Mouse (Mus musculus) gastrocnemius, adult 2 months (tissue): ENCODE measurements around the gene B4galt1. TPM values are rescaled to one million over a fixed set of nuclear protein-coding genes. Genes with fewer than 3 reads are reported as not detected.
"Not testable (repeated sequence)": the region's sequence is repeated elsewhere in the genome, so short reads cannot be mapped to it uniquely, and the experiment has no call there.

Experiments
- DNase-seq: peaks from one replicate; pipeline ENCODE4 v3.0.0; 2022
- H3K27ac ChIP-seq: fragments of 200-600 bp; 2 replicates; pipeline ENCODE4 v1.8.1; 2022; ENCODE audit warnings: mild to moderate bottlenecking
- H3K4me3 ChIP-seq: fragments of 200-600 bp; 2 replicates; pipeline ENCODE4 v1.8.1; 2022; ENCODE audit warnings: mild to moderate bottlenecking, moderate library complexity
- CTCF ChIP-seq: fragments of 200-600 bp; IDR thresholded peaks from 2 replicates; pipeline ENCODE4 v1.8.1; 2022; ENCODE audit warnings: antibody characterized with exemption, mild to moderate bottlenecking, moderate library complexity
- intact Hi-C: fragments of 180-260 bp; cut with DNase I; formaldehyde crosslinking; loops from one replicate; pipeline ENCODE4 v1.15.1; 2025
- total RNA-seq, 2 experiments: library from RNA; stranded (reverse); gene quantifications; 2 replicates each; pipeline ENCODE4 v1.2.3; 2021

The B4galt1 gene
- total RNA-seq, 2 experiments from 2014 or later = 30.5 to 42.2 TPM

DNA sequence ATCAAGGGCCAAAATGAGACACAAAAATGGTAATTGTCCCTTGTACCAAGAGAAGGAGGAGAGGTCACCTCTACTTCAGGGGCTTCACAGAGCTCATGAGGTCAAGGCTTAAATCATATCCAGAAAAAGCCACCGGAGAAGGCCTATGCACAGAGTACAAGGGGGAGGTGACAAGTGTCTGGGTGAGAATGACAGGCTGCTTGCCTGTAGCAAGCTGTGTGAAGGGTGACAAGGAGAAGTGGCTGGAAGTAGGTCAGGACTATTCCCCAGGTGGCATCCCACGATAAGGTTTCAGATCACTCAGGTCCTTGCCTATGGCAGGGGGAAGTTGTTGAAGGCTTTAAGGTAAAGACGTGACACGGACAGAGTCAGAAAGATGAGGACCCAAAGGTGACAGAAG, 33.8 kb downstream of the B4galt1 start:
- peak overlapping the region; percentile 75 for H3K27ac ChIP-seq
- peak; percentile 41 for DNase-seq
- intact Hi-C loops = no loop called here
- TF ChIP-seq CTCF = no peak
- H3K4me3 ChIP-seq = no peak overlapping the region

DNA sequence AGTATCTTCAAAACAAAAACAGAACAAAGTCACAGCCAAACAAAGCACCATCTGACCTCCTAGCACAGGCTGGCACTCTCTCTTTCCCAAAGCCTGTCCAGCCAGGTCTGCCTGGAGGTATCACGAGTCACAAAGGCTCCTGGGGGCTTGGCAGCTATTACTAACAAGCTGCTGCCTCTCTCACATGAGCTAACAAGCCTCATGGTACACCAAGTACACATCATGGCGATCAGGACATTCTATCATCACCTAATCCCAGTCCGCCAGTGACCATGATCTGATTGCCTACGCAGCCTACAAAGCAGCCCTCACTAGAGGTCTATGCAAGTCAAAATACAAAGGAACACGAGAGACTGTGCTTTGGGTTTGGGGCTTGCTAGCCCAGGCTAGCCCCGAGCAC, 34.7 kb downstream of the B4galt1 start:
- intact Hi-C loops = loop anchor here (5.0 kb wide), 1 partner anchor 42 kb away; no protein-coding TSS in a partner anchor
- Histone ChIP-seq H3K27ac (peak overlapping the region; percentile 75; the same call in 1 of the 2 replicates), H3K4me3 (no peak overlapping the region)
- DNase-seq = no peak
- no peak for TF ChIP-seq CTCF

DNA sequence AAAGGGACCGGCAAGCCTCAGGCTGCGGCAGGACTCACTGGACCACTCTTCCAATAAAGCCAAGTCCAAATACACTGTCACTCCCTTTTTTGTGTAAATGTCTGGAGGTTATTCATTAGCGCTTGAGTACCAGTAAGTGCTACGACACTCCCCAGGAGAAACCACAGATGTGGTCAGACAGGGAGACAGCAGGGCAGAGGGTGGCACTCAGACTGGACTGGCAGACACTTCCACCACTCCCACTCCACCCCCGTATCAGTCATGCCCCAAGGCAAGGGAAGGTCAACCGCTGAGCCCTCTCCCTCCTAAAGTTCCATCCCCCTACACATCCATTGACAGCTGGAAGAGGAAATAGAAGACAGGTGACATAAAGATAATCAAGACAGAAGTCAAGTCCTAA, 35.4 kb downstream of the B4galt1 start:
- DNase-seq = no peak
- Histone ChIP-seq H3K27ac (peak overlapping the region; percentile 43; the same call in 1 of the 2 replicates), H3K4me3 (no peak overlapping the region)
- no peak for TF ChIP-seq CTCF
- intact Hi-C loops = loop anchor here (5.0 kb wide), 1 partner anchor 41 kb away; no protein-coding TSS in a partner anchor

DNA sequence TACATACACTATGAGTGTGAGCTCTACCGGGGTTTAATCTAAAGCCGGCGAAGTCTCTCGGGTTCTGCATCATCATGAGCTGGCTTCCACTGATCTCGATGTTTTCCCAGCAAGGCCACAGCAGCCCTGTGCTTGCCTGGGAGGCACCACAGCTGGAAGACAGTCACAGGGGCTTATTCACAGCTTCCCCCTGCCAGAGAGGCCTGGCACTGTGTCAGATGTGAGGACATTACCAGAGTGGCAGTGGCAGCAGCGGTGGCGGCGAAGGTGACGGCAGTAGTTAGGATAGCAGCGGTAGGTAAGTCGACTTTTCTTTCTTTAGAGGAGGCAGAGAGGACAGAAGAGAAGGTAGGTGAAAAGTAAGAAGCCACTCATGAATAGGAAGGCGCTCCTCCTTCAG, 35.9 kb downstream of the B4galt1 start:
- no peak overlapping the region for H3K4me3 ChIP-seq
- no peak for TF ChIP-seq CTCF
- DNase-seq = no peak
- intact Hi-C loops = loop anchor here (5.0 kb wide), 1 partner anchor 41 kb away; no protein-coding TSS in a partner anchor
- H3K27ac ChIP-seq = peak overlapping the region; percentile 43; the same call in 1 of the 2 replicates

DNA sequence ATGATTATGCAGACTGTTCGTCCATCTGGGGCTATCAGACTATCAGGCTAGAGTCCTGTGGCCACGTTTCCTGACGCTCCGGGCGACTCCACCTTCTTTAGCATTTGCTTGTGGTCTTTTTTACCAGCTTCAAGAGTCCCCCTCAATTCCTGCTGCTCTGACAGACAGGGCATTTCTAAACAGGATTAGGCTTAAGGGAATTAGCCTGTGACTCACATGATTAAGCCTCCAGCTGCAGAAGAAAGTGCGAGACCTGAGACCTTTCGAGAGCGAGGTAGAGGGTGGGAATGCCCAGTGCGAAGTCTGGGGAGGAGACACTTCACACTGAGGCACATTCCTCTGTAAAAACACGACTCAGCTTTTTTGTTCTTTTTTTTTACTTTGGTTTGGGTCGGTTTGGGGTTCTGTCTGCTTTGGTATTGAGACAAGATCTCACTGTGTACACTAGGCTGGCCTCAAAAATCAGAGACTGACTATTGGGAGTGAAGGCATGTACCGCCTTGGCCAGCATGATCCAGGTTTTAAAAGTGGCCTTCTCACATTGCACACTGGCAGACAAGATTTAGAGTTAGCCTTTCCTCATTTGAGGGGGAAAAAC, 37.9 kb downstream of the B4galt1 start:
- DNase-seq = no peak
- no peak for TF ChIP-seq CTCF
- intact Hi-C loops = loop anchor here (5.0 kb wide), 1 partner anchor 39 kb away; no protein-coding TSS in a partner anchor
- H3K27ac ChIP-seq = peak overlapping the region; percentile 31
- no peak overlapping the region for H3K4me3 ChIP-seq

DNA sequence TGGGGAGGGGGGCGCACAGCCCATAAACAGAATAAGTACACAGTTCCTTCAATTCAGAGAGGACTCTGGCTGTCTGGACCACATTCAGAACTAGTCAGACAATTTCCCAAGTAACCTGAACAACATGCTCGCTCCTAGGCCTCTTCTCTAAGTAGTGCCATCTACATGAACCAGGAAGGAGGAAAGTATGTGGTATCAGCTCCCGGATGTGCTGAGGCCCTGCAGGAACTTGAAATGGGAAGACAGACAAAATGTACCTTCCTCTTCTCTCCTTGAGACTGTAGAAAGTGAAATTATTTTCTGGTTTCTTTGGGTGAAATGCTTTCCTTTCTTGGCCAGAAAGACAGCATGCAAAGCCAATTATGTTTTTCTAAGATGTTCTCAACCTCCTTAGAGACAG, 38.7 kb downstream of the B4galt1 start:
- TF ChIP-seq CTCF = no peak
- no peak for DNase-seq
- no peak overlapping the region for H3K4me3 ChIP-seq
- H3K27ac ChIP-seq = no peak overlapping the region; the same call in 1 of the 2 replicates
- intact Hi-C loops = loop anchor here (5.0 kb wide), 1 partner anchor 38 kb away; no protein-coding TSS in a partner anchor

DNA sequence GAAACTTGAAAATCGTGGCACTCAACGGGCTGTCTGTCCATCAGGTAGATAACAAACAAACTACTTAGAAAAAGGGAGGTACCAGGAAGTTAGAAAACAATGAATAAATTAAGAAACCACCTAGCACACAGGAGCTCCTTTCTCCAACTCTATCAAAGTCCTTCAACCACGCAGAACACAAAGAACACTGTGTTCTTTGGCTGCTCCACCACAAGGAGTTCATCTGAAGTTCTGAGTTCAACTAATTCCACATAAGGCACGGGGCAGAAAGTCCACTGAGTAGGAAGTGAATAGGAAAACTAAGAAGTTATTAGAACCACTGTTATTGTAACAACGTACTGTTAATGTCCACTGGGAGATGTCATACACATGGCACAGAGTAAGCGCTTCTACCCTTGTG, 39.4 kb downstream of the B4galt1 start:
- H3K27ac ChIP-seq = peak overlapping the region; percentile 40
- no peak for DNase-seq
- intact Hi-C loops = no loop called here
- H3K4me3 ChIP-seq = no peak overlapping the region
- no peak for TF ChIP-seq CTCF

DNA sequence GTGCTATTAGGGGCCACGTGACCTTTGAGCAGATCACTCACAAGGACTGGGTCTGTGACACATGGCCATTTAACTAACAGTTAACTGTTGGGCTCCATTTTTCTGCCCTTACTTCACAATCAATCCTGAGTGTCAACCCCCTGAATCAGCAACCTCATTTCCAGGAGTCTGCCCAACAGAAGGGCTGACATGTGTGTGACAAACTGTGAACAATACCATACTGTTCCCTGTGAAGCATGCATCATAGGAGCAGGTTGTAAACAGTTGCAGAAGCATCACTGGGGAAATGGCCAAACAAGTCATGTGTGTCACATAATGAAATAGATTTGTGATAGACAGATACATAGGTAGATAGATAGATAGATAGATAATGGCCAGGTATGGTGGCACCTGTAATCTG, 40.9 kb downstream of the B4galt1 start:
- no peak for TF ChIP-seq CTCF
- intact Hi-C loops = no loop called here
- Histone ChIP-seq H3K27ac (no peak overlapping the region), H3K4me3 (no peak overlapping the region)
- no peak for DNase-seq

DNA sequence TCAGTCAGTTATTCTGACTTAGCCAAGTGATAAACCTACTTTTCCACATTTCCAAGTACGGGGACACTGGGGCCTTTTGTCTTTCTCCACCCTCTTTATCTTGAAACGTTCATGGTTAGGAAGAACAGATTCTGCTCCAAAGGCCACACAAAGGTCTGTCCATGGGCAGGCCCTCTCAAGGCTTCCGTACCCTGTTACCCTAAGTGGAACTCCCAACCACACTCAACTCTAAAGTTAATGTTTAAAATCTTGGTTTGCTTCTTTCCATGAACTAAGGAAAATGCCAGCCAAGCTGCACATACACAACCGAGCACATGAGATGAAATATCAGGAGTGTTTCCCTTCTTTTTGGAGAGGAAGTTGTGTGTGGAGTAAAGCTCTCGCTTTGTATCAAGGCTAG, 43.3 kb downstream of the B4galt1 start:
- no peak overlapping the region; the same call in 1 of the 2 replicates for H3K27ac ChIP-seq
- DNase-seq = no peak
- no peak for TF ChIP-seq CTCF
- intact Hi-C loops = no loop called here
- no peak overlapping the region for H3K4me3 ChIP-seq

DNA sequence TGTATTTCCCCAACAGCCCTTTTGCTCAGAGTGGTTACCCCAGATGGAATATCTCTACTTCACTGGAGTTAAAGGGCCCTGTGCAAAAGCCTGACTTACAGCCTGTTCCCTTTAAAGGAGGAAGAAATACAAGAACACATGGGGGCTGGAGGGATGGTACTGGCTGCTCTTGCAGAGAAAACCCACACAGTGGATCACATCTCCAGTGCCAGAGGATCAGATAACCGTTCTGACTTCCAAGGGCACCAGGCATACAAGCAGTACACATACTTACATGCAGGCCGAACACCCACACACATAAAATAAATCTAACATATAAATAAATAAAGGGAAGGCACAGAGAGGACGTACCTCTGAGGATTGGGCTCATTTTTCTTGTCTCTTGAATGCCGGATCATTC, 46.4 kb downstream of the B4galt1 start:
- peak; percentile 56 for DNase-seq
- no peak overlapping the region for H3K4me3 ChIP-seq
- intact Hi-C loops = loop anchor here (5.0 kb wide), 1 partner anchor 65 kb away; no protein-coding TSS in a partner anchor
- H3K27ac ChIP-seq = peak overlapping the region; percentile 77
- no peak for TF ChIP-seq CTCF

DNA sequence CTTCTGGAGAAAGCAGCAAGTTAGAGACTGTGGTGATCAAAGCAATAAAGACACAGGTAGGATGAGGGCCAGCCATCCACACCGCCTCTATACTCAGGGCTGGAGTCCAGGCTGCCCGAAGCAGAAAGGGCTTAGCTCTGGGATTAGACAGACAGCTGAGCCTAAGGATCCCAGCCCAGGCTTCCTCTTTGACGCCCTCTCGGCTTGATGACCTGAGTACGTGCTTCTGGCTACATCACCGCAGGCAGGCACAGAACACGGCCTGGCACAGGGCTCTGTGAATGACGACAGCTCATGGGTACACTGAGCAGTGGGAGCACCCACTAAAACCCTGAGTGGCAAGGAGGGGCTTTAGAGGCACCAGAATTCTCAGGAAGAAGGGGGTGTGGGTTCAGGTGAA, 48.4 kb downstream of the B4galt1 start:
- TF ChIP-seq CTCF = no peak
- DNase-seq = peak; percentile 80
- H3K4me3 ChIP-seq = no peak overlapping the region
- intact Hi-C loops = loop anchor here (5.0 kb wide), 1 partner anchor 67 kb away; no protein-coding TSS in a partner anchor
- H3K27ac ChIP-seq = peak overlapping the region; percentile 77

DNA sequence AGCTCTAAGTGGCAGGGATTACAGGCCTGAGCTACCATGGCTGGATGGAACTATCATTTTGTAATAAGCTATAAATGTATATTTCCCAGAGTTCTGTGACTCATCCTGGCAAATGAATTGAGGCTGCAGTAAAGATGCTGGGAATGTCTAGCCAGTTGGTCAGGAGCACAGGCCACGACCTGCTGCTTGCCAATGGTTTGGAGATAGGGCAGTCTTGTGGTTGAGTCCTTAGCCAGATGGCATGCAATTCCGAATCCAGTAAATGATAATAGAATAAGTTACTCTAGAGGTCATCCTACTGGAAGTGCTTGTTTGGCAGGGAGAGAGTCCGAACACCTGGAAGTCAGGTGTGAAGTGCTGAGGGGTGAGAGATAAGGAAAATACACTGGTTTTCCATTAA, 51.0 kb downstream of the B4galt1 start:
- Histone ChIP-seq H3K4me3 (no peak overlapping the region), H3K27ac (no peak overlapping the region)
- intact Hi-C loops = no loop called here
- DNase-seq = no peak
- TF ChIP-seq CTCF = no peak

DNA sequence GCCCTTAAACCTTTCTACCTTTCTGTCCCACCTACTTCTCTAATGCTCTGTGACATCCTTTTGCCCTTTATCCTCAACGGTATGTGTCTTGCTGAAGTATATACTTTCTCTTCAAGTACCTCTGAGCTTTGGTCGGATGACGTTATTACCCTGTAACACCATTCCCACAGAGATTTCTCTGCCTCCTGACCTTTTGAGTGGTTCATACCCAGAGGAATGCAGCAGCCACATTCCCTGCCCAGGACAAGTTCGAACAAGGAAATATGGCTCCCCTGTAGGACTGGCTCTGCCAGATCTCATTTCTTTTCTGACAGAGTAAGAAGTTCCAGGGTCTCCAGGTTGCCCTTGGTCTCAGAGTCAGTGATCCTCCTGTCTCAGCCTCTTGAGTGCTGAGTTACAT, 51.9 kb downstream of the B4galt1 start:
- H3K4me3 ChIP-seq = no peak overlapping the region
- intact Hi-C loops = no loop called here
- no peak overlapping the region; the same call in 1 of the 2 replicates for H3K27ac ChIP-seq
- TF ChIP-seq CTCF = no peak
- no peak for DNase-seq

DNA sequence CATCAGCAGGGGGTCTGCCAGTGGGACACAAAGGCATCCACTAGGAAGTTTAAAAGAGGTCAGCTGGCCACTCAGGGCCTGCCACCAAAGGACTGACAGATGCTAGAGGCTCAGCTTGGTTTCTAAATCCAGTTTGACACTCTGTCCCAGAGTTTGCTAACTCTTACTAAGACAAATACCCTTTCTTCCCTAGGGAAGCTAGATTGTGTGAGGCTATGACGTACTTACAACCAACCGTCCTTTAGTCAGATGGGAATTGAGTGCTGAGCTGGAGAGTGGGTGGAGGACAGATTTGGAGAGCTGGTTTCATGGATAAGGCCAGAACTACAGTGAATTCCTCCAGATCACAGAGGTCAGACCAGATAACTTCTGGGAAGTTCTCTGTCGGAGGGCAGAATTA, 52.9 kb downstream of the B4galt1 start:
- intact Hi-C loops = no loop called here
- H3K27ac ChIP-seq = 0 out of 2 replicates have a peak overlapping the region, but pooled peaks have one; percentile 9
- TF ChIP-seq CTCF = no peak
- H3K4me3 ChIP-seq = no peak overlapping the region
- DNase-seq = no peak

DNA sequence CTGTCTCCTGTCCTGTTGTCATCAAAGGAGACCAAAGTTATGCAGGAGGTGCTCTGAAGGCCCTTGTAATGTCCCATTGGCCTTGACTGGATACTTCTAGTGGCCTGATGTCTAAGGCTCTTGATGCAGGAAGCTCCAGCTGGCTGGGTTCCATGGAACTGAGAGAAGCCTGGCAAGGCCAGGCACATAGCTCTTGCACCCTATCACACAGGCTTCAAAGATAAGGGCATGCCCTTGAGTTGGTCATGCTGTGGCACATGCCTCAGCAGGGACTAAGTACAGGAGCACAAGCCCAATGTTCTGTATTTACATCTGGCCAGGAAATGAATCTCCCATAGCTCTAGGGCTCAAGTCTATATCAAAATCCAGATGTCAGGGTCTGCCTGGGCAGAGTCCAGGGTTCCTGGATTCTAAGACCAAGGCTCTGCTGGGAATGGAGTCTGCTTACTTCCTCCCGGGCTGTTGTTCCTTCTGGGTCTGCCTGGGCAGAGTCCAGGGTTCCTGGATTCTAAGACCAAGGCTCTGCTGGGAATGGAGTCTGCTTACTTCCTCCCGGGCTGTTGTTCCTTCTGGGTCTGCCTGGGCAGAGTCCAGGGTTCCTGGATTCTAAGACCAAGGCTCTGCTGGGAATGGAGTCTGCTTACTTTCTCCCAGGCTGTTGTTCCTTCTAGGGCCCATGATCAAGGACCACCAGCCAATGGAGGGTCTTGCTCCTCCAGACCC, 54.8 kb downstream of the B4galt1 start:
- peak; percentile 39 for DNase-seq
- H3K4me3 ChIP-seq, intact Hi-C loops: not testable (repeated sequence)
- peak overlapping the region; percentile 16; the same call in 1 of the 2 replicates for H3K27ac ChIP-seq
